Mouse (Mus musculus): ENCODE data around the gene H3f3b. TPM values are rescaled to one million over a fixed set of nuclear protein-coding genes. Genes with fewer than 3 reads are reported as not detected.

The H3f3b gene
- total RNA-seq, 2 experiments from 2014 or later, result 338 to 393 TPM

Other genes with a start within 250 kb of the H3f3b start
- gene Caskin2, start 214.3 kb downstream of the H3f3b start, total RNA-seq (2021), result 10 to 100 TPM; 59.4 to 60.9 TPM
- gene Tsen54, start 213.2 kb downstream of the H3f3b start, total RNA-seq (2021), result 10 to 100 TPM; 10.5 to 15.0 TPM
- gene Llgl2, start 203.9 kb downstream of the H3f3b start, total RNA-seq (2021), result 10 to 100 TPM; 17.9 to 18.2 TPM
- gene Myo15b, start 169.6 kb downstream of the H3f3b start, total RNA-seq (2021), result under 1 TPM; 0.17 to 0.22 TPM
- 10 to 100 TPM; 28.7 to 43.3 TPM for gene Smim5, start 128.0 kb downstream of the H3f3b start, total RNA-seq (2021)
- gene Smim6, start 115.9 kb downstream of the H3f3b start, total RNA-seq (2021), result under 1 TPM; 0.37 to 0.45 TPM
- gene Sap30bp, start 94.7 kb downstream of the H3f3b start, total RNA-seq (2021), result 10 to 100 TPM; 26.6 to 26.7 TPM
- gene Recql5, start 94.5 kb downstream of the H3f3b start, total RNA-seq (2021), result 10 to 100 TPM in 1 of 2 experiments, 1 to 10 TPM in 1; 8.3 to 10.9 TPM
- 1 to 10 TPM; 4.8 to 5.5 TPM for gene Itgb4, start 53.3 kb downstream of the H3f3b start, total RNA-seq (2021)
- 10 to 100 TPM; 31.7 to 33.1 TPM for gene Galk1, start 15.2 kb downstream of the H3f3b start, total RNA-seq (2021)
- 10 to 100 TPM; 16.3 to 17.0 TPM for gene Unk, start 2.4 kb upstream of the H3f3b start, total RNA-seq (2021)
- gene Unc13d, start 50.0 kb upstream of the H3f3b start, total RNA-seq (2021), result 1 to 10 TPM in 1 of 2 experiments, under 1 TPM in 1; 0.52 to 1.0 TPM
- 10 to 100 TPM; 96.6 to 99.5 TPM for gene Wbp2, start 59.0 kb upstream of the H3f3b start, total RNA-seq (2021)
- 10 to 100 TPM; 43.3 to 49.7 TPM for gene Trim47, start 99.2 kb upstream of the H3f3b start, total RNA-seq (2021)
- 1 to 10 TPM; 5.4 to 6.3 TPM for gene Trim65, start 103.2 kb upstream of the H3f3b start, total RNA-seq (2021)
- gene Mrpl38, start 110.9 kb upstream of the H3f3b start, total RNA-seq (2021), result 10 to 100 TPM; 55.9 to 56.8 TPM
- gene Fbf1, start 140.2 kb upstream of the H3f3b start, total RNA-seq (2021), result 10 to 100 TPM; 17.4 to 17.7 TPM
- gene Ten1, start 170.9 kb upstream of the H3f3b start, total RNA-seq (2021), result 10 to 100 TPM; 29.7 to 34.0 TPM
- gene Acox1, start 171.1 kb upstream of the H3f3b start, total RNA-seq (2021), result 10 to 100 TPM; 92.5 to 99.9 TPM
- gene Evpl, start 210.1 kb upstream of the H3f3b start, total RNA-seq (2021), result 1 to 10 TPM; 1.2 TPM
- gene Srp68, start 246.3 kb upstream of the H3f3b start, total RNA-seq (2021), result 10 to 100 TPM; 58.7 to 59.8 TPM

All from heart, postnatal 10 days (tissue).